25 mouse cellular contexts compared by ENCODE assay signal in the genomic region with DNA sequence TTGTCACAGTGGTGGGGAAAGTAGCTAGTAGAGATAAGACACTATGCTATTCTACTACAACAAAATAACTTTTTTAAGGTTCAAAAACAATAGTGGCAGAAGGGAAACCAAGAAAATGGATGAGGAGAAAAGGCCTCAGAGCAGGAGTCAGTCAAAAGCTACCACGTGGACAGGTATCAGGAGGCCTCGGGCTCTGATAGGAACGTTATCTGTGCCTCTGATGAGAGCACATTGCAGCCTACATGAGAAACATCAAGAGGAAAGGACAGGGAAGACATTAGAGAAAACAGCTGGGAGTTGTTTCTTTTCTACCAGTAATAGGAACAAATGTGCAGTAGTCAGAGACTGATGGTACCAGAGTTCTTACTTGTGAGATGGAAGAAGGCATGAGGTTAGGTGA. TPM values are rescaled to one million over a fixed set of nuclear protein-coding genes. Genes with fewer than 3 reads are reported as not detected.
DNase-seq lines count a peak whose midpoint lies in the region; ATAC-seq lines count a peak whose summit lies in the region.
"Had no signal": no experiment of that assay in that cellular context is flagged by ENCODE, and none has a peak within 500 bp of the region (broad histone marks: within the 10 kb centered on the region; RNA-seq: fewer than 3 reads in every experiment).

No protein-coding gene starts in this region.

- H3K27me3 ChIP-seq in liver, embryonic 11.5 days (replicated peaks; ENCODE audit: control insufficient read depth, insufficient read depth, low read length) = no peaks in the 10 kb centered on the region
- no peaks in the 10 kb centered on the region for H3K27me3 ChIP-seq in hindbrain, embryonic 12.5 days
- H3K27me3 ChIP-seq: CH12.LX; embryonic facial prominence, embryonic 12.5 days; forebrain, embryonic 13.5 days; forebrain, embryonic 15.5 days; Patski had no signal

- H3K4me2 ChIP-seq in liver, embryonic 11.5 days = no peak overlapping the region
- no peak overlapping the region for H3K4me2 ChIP-seq in hindbrain, embryonic 12.5 days (replicated peaks)
- H3K4me2 ChIP-seq: embryonic facial prominence, embryonic 12.5 days; forebrain, embryonic 13.5 days; forebrain, embryonic 15.5 days had no signal

- no peaks in the 10 kb centered on the region for H3K9me3 ChIP-seq in liver, embryonic 11.5 days (ENCODE audit: control insufficient read depth, low read length)
- H3K9me3 ChIP-seq in hindbrain, embryonic 12.5 days (replicated peaks) = no peaks in the 10 kb centered on the region
- H3K9me3 ChIP-seq: embryonic facial prominence, embryonic 10.5 days; embryonic facial prominence, embryonic 12.5 days; forebrain, embryonic 13.5 days; forebrain, embryonic 15.5 days had no signal

- H3K4me1 ChIP-seq in liver, embryonic 11.5 days (replicated peaks; ENCODE audit: control insufficient read depth, insufficient read depth, low read length) = 0 out of 2 replicates have a peak, but pooled peaks cover 3% of the 10 kb centered on the region
- peaks cover 14% of the 10 kb centered on the region; the same call in 1 of the 2 replicates for H3K4me1 ChIP-seq in brown adipose tissue, adult 24 weeks (ENCODE audit: control insufficient read depth, insufficient read depth, insufficient read length, low read length)
- H3K4me1 ChIP-seq in hindbrain, embryonic 12.5 days = peaks cover 3% of the 10 kb centered on the region; the same call in 1 of the 2 replicates

- no peak overlapping the region for H3K4me3 ChIP-seq in liver, embryonic 11.5 days (ENCODE audit: low read depth, low read length)
- no peak overlapping the region for H3K4me3 ChIP-seq in brown adipose tissue, adult 24 weeks (ENCODE audit: insufficient read depth, low read depth, low read length)
- no peak overlapping the region for H3K4me3 ChIP-seq in hindbrain, embryonic 12.5 days
- H3K4me3 ChIP-seq: embryonic facial prominence, embryonic 10.5 days; embryonic facial prominence, embryonic 12.5 days; forebrain, embryonic 13.5 days; forebrain, embryonic 15.5 days had no signal

- no peak overlapping the region for H3K27ac ChIP-seq in liver, embryonic 11.5 days (ENCODE audit: low read depth, low read length)
- 0 out of 2 replicates have a peak overlapping the region, but pooled peaks have one; percentile 34 for H3K27ac ChIP-seq in brown adipose tissue, adult 24 weeks (replicated peaks; ENCODE audit: low read depth, low read length)
- H3K27ac ChIP-seq in hindbrain, embryonic 12.5 days = no peak overlapping the region
- H3K27ac ChIP-seq: embryonic facial prominence, embryonic 10.5 days; embryonic facial prominence, embryonic 12.5 days; forebrain, embryonic 13.5 days; forebrain, embryonic 15.5 days had no signal

- DNase-seq in heart, adult 11 months = peak; percentile 53
- no peak for DNase-seq in heart, adult 18-20 months
- DNase-seq in liver, embryonic 11.5 days (ENCODE audit: low spot score) = no peak
- DNase-seq in liver = no peak
- no peak for DNase-seq in urinary bladder, postnatal 4 days (ENCODE audit: low spot score in 2 of 2)
- DNase-seq: adrenal gland, adult 8-10 months; adrenal gland, postnatal 36 days; cerebellum, adult 11 months; cerebellum, adult 18-20 months; cerebellum, adult 8-10 months; cerebellum, adult 9-11 months; cerebellum, postnatal 14 days; cerebellum, postnatal 36 days had no signal

- ATAC-seq in liver, embryonic 11.5 days (replicated peaks; ENCODE audit: low FRiP score) = 0 out of 2 replicates have a peak, but pooled peaks have one; percentile 45
- peak; percentile 13; the same call in 1 of the 2 replicates for ATAC-seq in megakaryocyte progenitor cell, adult 5-6 weeks (replicated peaks; ENCODE audit: poor library complexity)
- no peak for ATAC-seq in hindbrain, embryonic 12.5 days (ENCODE audit: low FRiP score)
- ATAC-seq: activated CD4-positive, CD25-positive, alpha-beta regulatory T cell, adult 4 months; CD4-positive, CD25-positive, alpha-beta regulatory T cell, adult 4 months; forebrain, embryonic 13.5 days; forebrain, embryonic 15.5 days; Patski had no signal

- no peaks in the 10 kb centered on the region; the same call in 1 of the 2 replicates for H3K36me3 ChIP-seq in liver, embryonic 11.5 days (ENCODE audit: control insufficient read depth, insufficient read depth, low read length)
- no peaks in the 10 kb centered on the region for H3K36me3 ChIP-seq in hindbrain, embryonic 12.5 days
- H3K36me3 ChIP-seq: embryonic facial prominence, embryonic 10.5 days; embryonic facial prominence, embryonic 12.5 days; forebrain, embryonic 15.5 days; G1E had no signal

- no peak overlapping the region for H3K9ac ChIP-seq in liver, embryonic 11.5 days (ENCODE audit: low read depth, low read length)
- H3K9ac ChIP-seq in hindbrain, embryonic 12.5 days = no peak overlapping the region
- H3K9ac ChIP-seq: embryonic facial prominence, embryonic 12.5 days; forebrain, embryonic 13.5 days; forebrain, embryonic 15.5 days had no signal

- WGBS in liver, embryonic 11.5 days = 69% methylated on average over 3 of the region's 3 CpGs
- WGBS in hindbrain, embryonic 12.5 days = 96% methylated on average over 3 of the region's 3 CpGs

RNA-seq across cellular contexts. Expression of a gene that starts 41.4 kb away (rescaled TPM):
- 1 to 10 TPM; 2.6 to 2.9 TPM for total RNA-seq in heart, adult 18-20 months (2021)
- 7.9 and 10.6 TPM in 2 replicates for polyA plus RNA-seq in liver, embryonic 11.5 days (2014; fragmentation: Nextera tagmentation; extraction: Ambion mirVana)
- 4.6 and 4.9 TPM in 2 replicates for polyA plus RNA-seq in brown adipose tissue, adult 24 weeks (2012; ENCODE audit: insufficient read depth, insufficient read length, missing spikeins)
- total RNA-seq in megakaryocyte progenitor cell, adult 5-6 weeks (2015) = 0.10 TPM in 1 of 2 replicates, not detected in the other
- 0.17 TPM in 1 of 2 replicates, not detected in the other for total RNA-seq in megakaryocyte progenitor cell, adult 5-6 weeks (2017)
- polyA plus RNA-seq in hindbrain, embryonic 12.5 days (2016; fragmentation: Nextera tagmentation; extraction: Ambion mirVana) = 49.1 and 58.0 TPM in 2 replicates
- polyA plus RNA-seq: G1E had no signal
